Mouse (Mus musculus): ENCODE measurements around the gene Aqp7.

DNA sequence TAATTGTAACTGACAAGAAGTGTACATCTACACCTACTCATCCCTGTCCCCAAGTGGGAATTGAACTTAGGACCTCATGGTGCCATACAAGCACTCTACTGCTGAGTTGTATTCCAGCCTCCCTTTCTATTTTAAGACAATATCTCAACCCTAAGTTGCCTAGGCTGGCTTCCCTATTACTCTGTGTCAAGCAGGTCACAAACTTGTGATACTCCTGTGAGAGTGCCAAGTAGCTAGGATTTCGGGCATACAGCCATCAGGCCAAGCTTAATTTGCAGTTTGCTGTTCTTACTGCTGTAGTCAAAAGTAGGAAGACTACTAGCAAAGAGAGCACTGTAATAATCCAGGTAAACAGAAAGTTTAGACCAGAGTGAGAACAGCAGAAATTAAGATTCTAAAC, 64.3 kb downstream of the Aqp7 start:
- TF ChIP-seq CTCF (IDR thresholded peaks at IDR 0.05) (no peak), POLR2A (IDR thresholded peaks at IDR 0.05; ENCODE audit: insufficient read depth, low read depth, low read length) (no peak), EP300 (IDR thresholded peaks at IDR 0.05; ENCODE audit: insufficient read depth, low read depth, low read length) (no peak)
